Mouse (Mus musculus) E14TG2a.4 (cell line): ENCODE measurements around the gene Uroc1.

Source experiments
- CTCF ChIP-seq: conservative IDR thresholded peaks from 2 replicates; pipeline ENCODE4 v1.5.1; 2014; ENCODE audit warnings: low read length
- NANOG ChIP-seq: IDR thresholded peaks from 2 replicates; pipeline ENCODE4 v1.6.1; 2014; ENCODE audit warnings: borderline replicate concordance, low read length, mixed read lengths

- TF ChIP-seq CTCF: no peak
- TF ChIP-seq NANOG: no peak
Measured at GRCm38 (mm10) chr6:90350011-90350410, 16.9 kb downstream of the Uroc1 start.
